Mouse (Mus musculus) myocyte (in vitro differentiated cells): ENCODE measurements at regions not wholly inside any gene's neighbourhood (a gene's known extent, or its start where the extent isn't known, plus 50 kb on each side); places are given as distances from the start of the nearest gene placed in this dataset.

Source experiments
- CEBPB ChIP-seq: IDR thresholded peaks from 2 replicates; pipeline ENCODE4 v1.6.1; 2011; ENCODE audit warnings: mild to moderate bottlenecking, moderate library complexity; ENCODE audit not compliant: poor library complexity, insufficient read depth, severe bottlenecking
- E2F4 ChIP-seq: IDR thresholded peaks from one replicate; pipeline ENCODE4 v1.6.1; 2011; ENCODE audit warnings: mild to moderate bottlenecking, control low read depth, moderate library complexity; ENCODE audit not compliant: insufficient read depth
- POLR2A ChIP-seq: IDR thresholded peaks from one replicate; pipeline ENCODE4 v1.6.1; 2011; ENCODE audit warnings: low read depth, mild to moderate bottlenecking, control low read depth, moderate library complexity; ENCODE audit not compliant: insufficient read length
- SRF ChIP-seq: IDR thresholded peaks from one replicate; pipeline ENCODE4 v1.6.1; 2011; ENCODE audit warnings: low read depth; ENCODE audit not compliant: control insufficient read depth, insufficient read length
- TCF12 ChIP-seq: IDR thresholded peaks from one replicate; pipeline ENCODE4 v1.6.1; 2011; ENCODE audit warnings: mild to moderate bottlenecking, control low read depth; ENCODE audit not compliant: poor library complexity, insufficient read depth, severe bottlenecking
- TCF3 ChIP-seq: IDR thresholded peaks from one replicate; pipeline ENCODE4 v1.6.1; 2011; ENCODE audit warnings: low read depth, control low read depth; ENCODE audit not compliant: insufficient read length
- USF1 ChIP-seq: IDR thresholded peaks from one replicate; pipeline ENCODE4 v1.6.1; 2011; ENCODE audit warnings: low read depth, mild to moderate bottlenecking, control low read depth, moderate library complexity

DNA sequence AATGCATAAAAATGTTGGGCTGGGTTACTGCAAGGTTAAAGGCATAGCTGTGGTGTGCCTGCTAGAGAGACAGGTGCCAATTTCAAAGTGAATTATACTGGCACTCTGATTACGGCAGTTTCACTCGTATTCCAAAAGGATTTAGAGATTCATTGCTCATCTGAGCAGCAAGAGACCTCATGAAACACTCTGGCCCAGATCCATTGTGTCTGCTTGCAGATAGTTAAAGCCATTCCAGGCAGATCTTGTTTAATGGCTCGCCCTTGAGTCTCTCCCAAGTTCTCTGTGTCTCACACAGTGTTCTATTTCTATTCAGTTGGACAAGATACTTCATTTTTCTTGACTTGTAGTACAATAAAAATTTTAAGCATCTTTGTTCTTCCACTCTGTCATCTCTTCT lies 459.1 kb upstream of the C030005K15Rik start:
- TF ChIP-seq POLR2A (no peak), E2F4 (no peak), USF1 (no peak), TCF3 (no peak), SRF (no peak), TCF12 (no peak), CEBPB (no peak)
